ENCODE assay signal across 18 mouse cellular contexts in genomic region chr11:97429615-97430014, GRCm38 (mm10). TPM values are rescaled to one million over a fixed set of nuclear protein-coding genes. Genes with fewer than 3 reads are reported as not detected.
DNase-seq lines count a peak whose midpoint lies in the region; ATAC-seq and TF ChIP-seq lines count a peak whose summit lies in the region.
"Had no signal": no experiment of that assay in that cellular context is flagged by ENCODE, and none has a peak within 500 bp of the region (broad histone marks: within the 10 kb centered on the region; RNA-seq: fewer than 3 reads in every experiment).

No protein-coding gene starts in this region.

- H3K4me3 ChIP-seq in liver, embryonic 11.5 days (ENCODE audit: low read depth, low read length) = no peak overlapping the region
- no peak overlapping the region for H3K4me3 ChIP-seq in embryonic facial prominence, embryonic 10.5 days
- H3K4me3 ChIP-seq in heart, postnatal 0 days (ENCODE audit: low read depth, low read length) = no peak overlapping the region
- H3K4me3 ChIP-seq in liver, embryonic 16.5 days (ENCODE audit: low read depth, low read length) = no peak overlapping the region
- no peak overlapping the region for H3K4me3 ChIP-seq in layer of hippocampus, adult 2 months
- no peak overlapping the region for H3K4me3 ChIP-seq in hindbrain, postnatal 0 days (ENCODE audit: low read length)
- H3K4me3 ChIP-seq: embryonic facial prominence, embryonic 15.5 days; midbrain, embryonic 13.5 days; stomach, embryonic 15.5 days had no signal

- peak overlapping the region; percentile 69 for H3K27ac ChIP-seq in liver, embryonic 11.5 days (ENCODE audit: low read depth, low read length)
- H3K27ac ChIP-seq in embryonic facial prominence, embryonic 10.5 days (replicated peaks) = 0 out of 2 replicates have a peak overlapping the region, but pooled peaks have one; percentile 30
- H3K27ac ChIP-seq in heart, postnatal 0 days (ENCODE audit: low read depth) = peak overlapping the region; percentile 94
- H3K27ac ChIP-seq in liver, embryonic 16.5 days (ENCODE audit: low read length) = peak overlapping the region; percentile 99
- no peak overlapping the region; the same call in 1 of the 2 replicates for H3K27ac ChIP-seq in layer of hippocampus, adult 2 months
- H3K27ac ChIP-seq in hindbrain, postnatal 0 days = no peak overlapping the region
- H3K27ac ChIP-seq: embryonic facial prominence, embryonic 15.5 days; midbrain, embryonic 13.5 days; stomach, embryonic 15.5 days had no signal

- H3K27me3 ChIP-seq in liver, embryonic 11.5 days (replicated peaks; ENCODE audit: control insufficient read depth, insufficient read depth, low read length) = no peaks in the 10 kb centered on the region
- peaks cover 9% of the 10 kb centered on the region for H3K27me3 ChIP-seq in embryonic facial prominence, embryonic 10.5 days (replicated peaks; ENCODE audit: low read depth, poor library complexity, severe bottlenecking)
- H3K27me3 ChIP-seq in heart, postnatal 0 days (ENCODE audit: control insufficient read depth, insufficient read depth, low read length) = no peaks in the 10 kb centered on the region
- no peaks in the 10 kb centered on the region for H3K27me3 ChIP-seq in liver, embryonic 16.5 days (ENCODE audit: control insufficient read depth, insufficient read depth, low read depth, low read length)
- no peaks in the 10 kb centered on the region for H3K27me3 ChIP-seq in hindbrain, postnatal 0 days (ENCODE audit: insufficient read depth, low read length)
- H3K27me3 ChIP-seq: embryonic facial prominence, embryonic 15.5 days; Patski; stomach, embryonic 15.5 days had no signal

- no peak for TF ChIP-seq EP300 in heart, postnatal 0 days (IDR thresholded peaks at IDR 0.05; ENCODE audit: low read depth)

- no peak for ATAC-seq in liver, embryonic 11.5 days (replicated peaks; ENCODE audit: low FRiP score)
- no peak for ATAC-seq in heart, postnatal 0 days (ENCODE audit: insufficient read depth, low read depth)
- no peak for ATAC-seq in liver, embryonic 16.5 days (ENCODE audit: low read depth)
- no peak for ATAC-seq in hindbrain, postnatal 0 days
- ATAC-seq: forebrain, embryonic 14.5 days; inflammation-experienced regulatory T-cells, adult 6 months; midbrain, embryonic 13.5 days; Patski had no signal

- no peak overlapping the region for H3K4me2 ChIP-seq in liver, embryonic 11.5 days
- no peak overlapping the region for H3K4me2 ChIP-seq in heart, postnatal 0 days (ENCODE audit: low read depth, low read length)
- H3K4me2 ChIP-seq in liver, embryonic 16.5 days (ENCODE audit: low read depth, low read length) = peak overlapping the region; percentile 85; the same call in 1 of the 2 replicates
- H3K4me2 ChIP-seq in hindbrain, postnatal 0 days (ENCODE audit: low read depth, low read length) = no peak overlapping the region
- H3K4me2 ChIP-seq: embryonic facial prominence, embryonic 15.5 days; midbrain, embryonic 13.5 days; stomach, embryonic 15.5 days had no signal

- no peak overlapping the region for H3K9ac ChIP-seq in liver, embryonic 11.5 days (ENCODE audit: low read depth, low read length)
- no peak overlapping the region for H3K9ac ChIP-seq in heart, postnatal 0 days (replicated peaks; ENCODE audit: low read depth, low read length)
- H3K9ac ChIP-seq in liver, embryonic 16.5 days (ENCODE audit: low read depth, low read length) = peak overlapping the region; percentile 80
- H3K9ac ChIP-seq in hindbrain, postnatal 0 days (replicated peaks; ENCODE audit: low read length) = no peak overlapping the region
- H3K9ac ChIP-seq: embryonic facial prominence, embryonic 15.5 days; midbrain, embryonic 13.5 days; stomach, embryonic 15.5 days had no signal

- TF ChIP-seq CTCF in heart, postnatal 0 days (IDR thresholded peaks at IDR 0.05; ENCODE audit: low read depth) = no peak
- TF ChIP-seq CTCF in layer of hippocampus, adult 2 months (conservative IDR thresholded peaks at IDR 0.05) = no peak
- no peak for TF ChIP-seq CTCF in hindbrain, postnatal 0 days (IDR thresholded peaks at IDR 0.05; ENCODE audit: low read depth)

- WGBS in liver, embryonic 11.5 days = 74% methylated on average over 8 of the region's 8 CpGs
- WGBS in embryonic facial prominence, embryonic 10.5 days = 89% methylated on average over 8 of the region's 8 CpGs
- 36% methylated on average over 8 of the region's 8 CpGs for WGBS in heart, postnatal 0 days
- WGBS in liver, embryonic 16.5 days (ENCODE audit: insufficient replicate concordance) = 66% methylated on average over 8 of the region's 8 CpGs
- WGBS in hindbrain, postnatal 0 days = 77% methylated on average over 8 of the region's 8 CpGs

- H3K4me1 ChIP-seq in liver, embryonic 11.5 days (replicated peaks; ENCODE audit: control insufficient read depth, insufficient read depth, low read length) = peaks cover 45% of the 10 kb centered on the region
- peaks cover 51% of the 10 kb centered on the region for H3K4me1 ChIP-seq in embryonic facial prominence, embryonic 10.5 days
- H3K4me1 ChIP-seq in heart, postnatal 0 days (ENCODE audit: control insufficient read depth, insufficient read depth) = peaks cover 26% of the 10 kb centered on the region
- H3K4me1 ChIP-seq in liver, embryonic 16.5 days (ENCODE audit: control insufficient read depth, low read depth, low read length) = peaks cover 64% of the 10 kb centered on the region
- H3K4me1 ChIP-seq in hindbrain, postnatal 0 days (ENCODE audit: insufficient read depth, low read length) = peaks cover 7% of the 10 kb centered on the region; the same call in 1 of the 2 replicates

- no peak for DNase-seq in liver, embryonic 11.5 days (ENCODE audit: low spot score)
- DNase-seq in liver = no peak
- no peak for DNase-seq in embryonic facial prominence, embryonic 10.5 days (ENCODE audit: low spot score)
- no peak for DNase-seq in heart, postnatal 0 days (ENCODE audit: low spot score)
- no peak for DNase-seq in embryo, embryonic 10 days (ENCODE audit: low spot score)
- DNase-seq in layer of hippocampus, adult 2 months (ENCODE audit: low spot score in 2 of 2) = no peak
- no peak for DNase-seq in hindbrain, postnatal 0 days (ENCODE audit: low spot score)
- DNase-seq: cerebellum, postnatal 36 days; kidney, postnatal 10 days; lung, postnatal 10 days; thymus, postnatal 14 days had no signal

- no peaks in the 10 kb centered on the region for H3K9me3 ChIP-seq in liver, embryonic 11.5 days (ENCODE audit: control insufficient read depth, low read length)
- no peaks in the 10 kb centered on the region for H3K9me3 ChIP-seq in embryonic facial prominence, embryonic 10.5 days
- no peaks in the 10 kb centered on the region for H3K9me3 ChIP-seq in heart, postnatal 0 days (replicated peaks; ENCODE audit: control insufficient read depth, low read length)
- no peaks in the 10 kb centered on the region for H3K9me3 ChIP-seq in liver, embryonic 16.5 days (replicated peaks; ENCODE audit: control insufficient read depth, low read length)
- H3K9me3 ChIP-seq in hindbrain, postnatal 0 days (ENCODE audit: low read length) = no peaks in the 10 kb centered on the region
- H3K9me3 ChIP-seq: embryonic facial prominence, embryonic 15.5 days; midbrain, embryonic 13.5 days; stomach, embryonic 15.5 days had no signal

- H3K36me3 ChIP-seq in liver, embryonic 11.5 days (ENCODE audit: control insufficient read depth, insufficient read depth, low read length) = no peaks in the 10 kb centered on the region
- no peaks in the 10 kb centered on the region for H3K36me3 ChIP-seq in embryonic facial prominence, embryonic 10.5 days (replicated peaks)
- H3K36me3 ChIP-seq in heart, postnatal 0 days (replicated peaks; ENCODE audit: control insufficient read depth, insufficient read depth, low read length) = no peaks in the 10 kb centered on the region
- no peaks in the 10 kb centered on the region for H3K36me3 ChIP-seq in liver, embryonic 16.5 days (ENCODE audit: control insufficient read depth, insufficient read depth)
- H3K36me3 ChIP-seq in hindbrain, postnatal 0 days (ENCODE audit: insufficient read depth, low read length) = no peaks in the 10 kb centered on the region
- H3K36me3 ChIP-seq: embryonic facial prominence, embryonic 15.5 days; midbrain, embryonic 13.5 days; stomach, embryonic 15.5 days had no signal

RNA-seq across cellular contexts. Expression of gene Arhgap23, which starts 14.3 kb away (rescaled TPM):
- polyA plus RNA-seq in liver, embryonic 11.5 days (2014; fragmentation: Nextera tagmentation; extraction: Ambion mirVana) = 9.3 and 10.9 TPM in 2 replicates
- polyA plus RNA-seq in embryonic facial prominence, embryonic 10.5 days (2016; fragmentation: Nextera tagmentation; extraction: Ambion mirVana) = 2.4 TPM in 2 replicates
- total RNA-seq in heart, postnatal 0 days (2014; rRNA removed; ENCODE audit: low replicate concordance) = 44.0 and 53.5 TPM in 2 replicates
- polyA plus RNA-seq in heart, postnatal 0 days (2015; fragmentation: Nextera tagmentation; extraction: Ambion mirVana) = 3.7 and 3.8 TPM in 2 replicates
- 4.8 and 5.4 TPM in 2 replicates for polyA plus RNA-seq in liver, embryonic 16.5 days (2015; fragmentation: Nextera tagmentation; extraction: Ambion mirVana)
- total RNA-seq in layer of hippocampus, adult 2 months (2021) = 10 to 100 TPM; 66.0 to 74.1 TPM
- 75.2 and 86.8 TPM in 2 replicates for total RNA-seq in hindbrain, postnatal 0 days (2014; rRNA removed)
- 7.3 and 7.7 TPM in 2 replicates for polyA plus RNA-seq in hindbrain, postnatal 0 days (2015; fragmentation: Nextera tagmentation; extraction: Ambion mirVana)
- polyA plus RNA-seq: inflammation-experienced regulatory T-cells, adult 6 months had no signal

Comparison
In these comparisons a context has a peak if more than half of its experiments do, and no peak if none do; other contexts are left out.
1. H3K27ac ChIP-seq: peak in liver, embryonic 11.5 days (single experiment), embryonic facial prominence, embryonic 10.5 days (single experiment), heart, postnatal 0 days (single experiment) and liver, embryonic 16.5 days (single experiment); none in layer of hippocampus, adult 2 months (single experiment) and hindbrain, postnatal 0 days (single experiment).